22 mouse cellular contexts compared by ENCODE assay signal in genomic region chr1:152804907-152805306, GRCm38 (mm10). TPM values are rescaled to one million over a fixed set of nuclear protein-coding genes. Genes with fewer than 3 reads are reported as not detected.
"Had no signal": no experiment of that assay in that cellular context is flagged by ENCODE, and none has a peak within 500 bp of the region (broad histone marks: within the 10 kb centered on the region; RNA-seq: fewer than 3 reads in every experiment).

No protein-coding gene starts in this region.

- H3K4me2 ChIP-seq: intestine, embryonic 15.5 days; liver, embryonic 12.5 days; lung, embryonic 14.5 days; stomach, embryonic 15.5 days had no signal

- H3K27ac ChIP-seq: intestine, embryonic 15.5 days; layer of hippocampus, adult 2 months; limb, embryonic 10.5 days; liver, embryonic 12.5 days; macrophage; midbrain, embryonic 10.5 days; stomach, embryonic 15.5 days had no signal

- H3K9me3 ChIP-seq: intestine, embryonic 15.5 days; limb, embryonic 10.5 days; liver, embryonic 12.5 days; midbrain, embryonic 10.5 days; stomach, embryonic 15.5 days had no signal

- H3K36me3 ChIP-seq: intestine, embryonic 15.5 days; limb, embryonic 10.5 days; liver, embryonic 12.5 days; midbrain, embryonic 10.5 days; stomach, embryonic 15.5 days had no signal

- ATAC-seq: intestine, embryonic 15.5 days; liver, embryonic 12.5 days; midbrain, embryonic 16.5 days had no signal

- DNase-seq: kidney, adult 18-20 months; kidney, postnatal 10 days; kidney, postnatal 4 days; lung, embryonic 14.5 days; lung, postnatal 10 days; thymus, adult 2 months; thymus, postnatal 25 days had no signal

- H3K9ac ChIP-seq: intestine, embryonic 15.5 days; liver, embryonic 12.5 days; lung, embryonic 14.5 days; stomach, embryonic 15.5 days had no signal

- H3K4me3 ChIP-seq: intestine, embryonic 15.5 days; layer of hippocampus, adult 2 months; limb, embryonic 10.5 days; liver, embryonic 12.5 days; midbrain, embryonic 10.5 days; stomach, embryonic 15.5 days had no signal

- H3K4me1 ChIP-seq: stomach, embryonic 15.5 days had no signal

- H3K27me3 ChIP-seq: intestine, embryonic 15.5 days; stomach, embryonic 15.5 days had no signal

RNA-seq across cellular contexts. Expression of gene Apobec4, which starts 54.6 kb away (rescaled TPM):
- total RNA-seq: layer of hippocampus, adult 2 months; layer of hippocampus, postnatal 10 days; left cerebral cortex, adult 18-20 months; left cerebral cortex, postnatal 14 days had no signal
- polyA plus RNA-seq: intestine, embryonic 15.5 days; kidney, embryonic 14.5 days; limb, embryonic 10.5 days; limb, embryonic 14.5 days; liver, embryonic 12.5 days; lung, embryonic 14.5 days; macrophage; midbrain, embryonic 10.5 days; midbrain, embryonic 16.5 days; spleen, adult 2 months; thymus, adult 2 months; urinary bladder, adult 2 months had no signal
